Mouse (Mus musculus): ENCODE results near the gene Spata31d1a. TPM values are rescaled to one million over a fixed set of nuclear protein-coding genes. Genes with fewer than 3 reads are reported as not detected.

Spata31d1a gene
- polyA plus RNA-seq, 1 experiment from 2014 or later: 0.13 TPM

- H3K27ac ChIP-seq (replicated peaks): no peak overlapping the region
- H3K4me2 ChIP-seq: no peak overlapping the region
- ATAC-seq (ENCODE audit: low FRiP score): no peak
- H3K9me3 ChIP-seq (replicated peaks): no peaks in the 10 kb centered on the region
- peaks cover 10% of the 10 kb centered on the region for H3K36me3 ChIP-seq
- no peak overlapping the region for H3K4me3 ChIP-seq (replicated peaks)
- no peak overlapping the region for H3K9ac ChIP-seq (replicated peaks)
- WGBS: 95% methylated on average over 19 of the region's 19 CpGs
- peaks cover 3% of the 10 kb centered on the region; the same call in 1 of the 2 replicates for H3K4me1 ChIP-seq
- no peaks in the 10 kb centered on the region for H3K27me3 ChIP-seq (replicated peaks)
These were observed 46.0 kb downstream of the Spata31d1a start for GRCm38 (mm10) chr13:59663939-59664712.

GRCm38 (mm10) chr13:59661966-59662365 is 48.2 kb downstream of the Spata31d1a start:
- WGBS: 94% methylated on average over 12 of the region's 12 CpGs
- no peaks in the 10 kb centered on the region for H3K27me3 ChIP-seq (replicated peaks)
- no peak overlapping the region for H3K9ac ChIP-seq (replicated peaks)
- peaks cover 10% of the 10 kb centered on the region for H3K36me3 ChIP-seq
- H3K27ac ChIP-seq (replicated peaks): no peak overlapping the region
- no peak overlapping the region for H3K4me2 ChIP-seq
- H3K4me1 ChIP-seq: peaks cover 5% of the 10 kb centered on the region
- H3K9me3 ChIP-seq (replicated peaks): no peaks in the 10 kb centered on the region
- H3K4me3 ChIP-seq (replicated peaks): no peak overlapping the region
- no peak for ATAC-seq (ENCODE audit: low FRiP score)

- H3K4me2 ChIP-seq: no peak overlapping the region
- no peak overlapping the region for H3K27ac ChIP-seq (replicated peaks)
- H3K27me3 ChIP-seq (replicated peaks): no peaks in the 10 kb centered on the region
- peaks cover 10% of the 10 kb centered on the region for H3K4me1 ChIP-seq
- no peak overlapping the region for H3K9ac ChIP-seq (replicated peaks)
- no peak for ATAC-seq (ENCODE audit: low FRiP score)
- 91% methylated on average over 8 of the region's 8 CpGs for WGBS
- H3K9me3 ChIP-seq (replicated peaks): no peaks in the 10 kb centered on the region
- H3K36me3 ChIP-seq: peaks cover 10% of the 10 kb centered on the region
- H3K4me3 ChIP-seq (replicated peaks): no peak overlapping the region
These were observed 48.7 kb downstream of the Spata31d1a start for GRCm38 (mm10) chr13:59661387-59661786.

- H3K4me3 ChIP-seq (replicated peaks): no peak overlapping the region
- H3K4me2 ChIP-seq: no peak overlapping the region
- no peaks in the 10 kb centered on the region for H3K27me3 ChIP-seq (replicated peaks)
- H3K9me3 ChIP-seq (replicated peaks): no peaks in the 10 kb centered on the region
- no peak for ATAC-seq (ENCODE audit: low FRiP score)
- peaks cover 10% of the 10 kb centered on the region for H3K4me1 ChIP-seq
- no peak overlapping the region for H3K9ac ChIP-seq (replicated peaks)
- H3K36me3 ChIP-seq: peaks cover 10% of the 10 kb centered on the region
- no peak overlapping the region for H3K27ac ChIP-seq (replicated peaks)
- WGBS: 98% methylated on average over 3 of the region's 3 CpGs
These were observed 49.8 kb downstream of the Spata31d1a start for GRCm38 (mm10) chr13:59660371-59660770.

GRCm38 (mm10) chr13:59657781-59658180 is 52.3 kb downstream of the Spata31d1a start:
- WGBS: 74% methylated on average over 5 of the region's 5 CpGs

GRCm38 (mm10) chr13:59656975-59657388 is 53.1 kb downstream of the Spata31d1a start:
- Histone ChIP-seq H3K4me3 (replicated peaks) (no peak overlapping the region), H3K4me1 (peaks cover 22% of the 10 kb centered on the region), H3K36me3 (no peaks in the 10 kb centered on the region), H3K9ac (replicated peaks) (no peak overlapping the region), H3K4me2 (no peak overlapping the region), H3K9me3 (replicated peaks) (no peaks in the 10 kb centered on the region), H3K27ac (replicated peaks) (peak overlapping the region; percentile 51), H3K27me3 (replicated peaks) (no peaks in the 10 kb centered on the region)
- 10% methylated on average over 4 of the region's 4 CpGs for WGBS
- no peak for ATAC-seq (ENCODE audit: low FRiP score)

More at GRCm38 (mm10) chr13:59657781-59658180, 52.3 kb downstream of the Spata31d1a start:
- Histone ChIP-seq H3K9ac (replicated peaks) (no peak overlapping the region), H3K9me3 (replicated peaks) (no peaks in the 10 kb centered on the region), H3K4me2 (no peak overlapping the region), H3K36me3 (no peaks in the 10 kb centered on the region), H3K4me3 (replicated peaks) (no peak overlapping the region), H3K4me1 (peaks cover 18% of the 10 kb centered on the region), H3K27ac (replicated peaks) (no peak overlapping the region), H3K27me3 (replicated peaks) (no peaks in the 10 kb centered on the region)
- ATAC-seq (ENCODE audit: low FRiP score): no peak

GRCm38 (mm10) chr13:59656316-59656832 is 53.8 kb downstream of the Spata31d1a start:
- H3K9me3 ChIP-seq (replicated peaks): no peaks in the 10 kb centered on the region
- peaks cover 22% of the 10 kb centered on the region for H3K4me1 ChIP-seq
- H3K27ac ChIP-seq (replicated peaks): peak overlapping the region; percentile 51
- no peaks in the 10 kb centered on the region for H3K27me3 ChIP-seq (replicated peaks)
- 58% methylated on average over 10 of the region's 10 CpGs for WGBS
- no peak overlapping the region for H3K4me2 ChIP-seq
- H3K36me3 ChIP-seq: no peaks in the 10 kb centered on the region
- H3K9ac ChIP-seq (replicated peaks): no peak overlapping the region
- ATAC-seq (ENCODE audit: low FRiP score): no peak
- H3K4me3 ChIP-seq (replicated peaks): no peak overlapping the region

GRCm38 (mm10) chr13:59655718-59656315 is 54.3 kb downstream of the Spata31d1a start:
- Histone ChIP-seq H3K36me3 (no peaks in the 10 kb centered on the region), H3K4me3 (replicated peaks) (no peak overlapping the region), H3K4me1 (peaks cover 22% of the 10 kb centered on the region), H3K9me3 (replicated peaks) (no peaks in the 10 kb centered on the region), H3K27ac (replicated peaks) (no peak overlapping the region), H3K27me3 (replicated peaks) (no peaks in the 10 kb centered on the region), H3K9ac (replicated peaks) (no peak overlapping the region), H3K4me2 (no peak overlapping the region)
- no peak for ATAC-seq (ENCODE audit: low FRiP score)
- WGBS: 93% methylated on average over 15 of the region's 15 CpGs

GRCm38 (mm10) chr13:59654465-59654864 is 55.7 kb downstream of the Spata31d1a start:
- Histone ChIP-seq H3K9ac (replicated peaks) (no peak overlapping the region), H3K27me3 (replicated peaks) (no peaks in the 10 kb centered on the region), H3K36me3 (0 out of 2 replicates have a peak, but pooled peaks cover 5% of the 10 kb centered on the region), H3K4me2 (no peak overlapping the region), H3K4me3 (replicated peaks) (no peak overlapping the region), H3K9me3 (replicated peaks) (no peaks in the 10 kb centered on the region), H3K4me1 (peaks cover 22% of the 10 kb centered on the region), H3K27ac (replicated peaks) (no peak overlapping the region)
- 95% methylated on average over 5 of the region's 5 CpGs for WGBS
- ATAC-seq (ENCODE audit: low FRiP score): no peak

- Histone ChIP-seq H3K36me3 (0 out of 2 replicates have a peak, but pooled peaks cover 5% of the 10 kb centered on the region), H3K4me3 (replicated peaks) (no peak overlapping the region), H3K9me3 (replicated peaks) (no peaks in the 10 kb centered on the region), H3K9ac (replicated peaks) (no peak overlapping the region), H3K4me1 (peaks cover 22% of the 10 kb centered on the region), H3K27me3 (replicated peaks) (no peaks in the 10 kb centered on the region), H3K4me2 (no peak overlapping the region), H3K27ac (replicated peaks) (no peak overlapping the region)
- WGBS: 56% methylated on average over 3 of the region's 3 CpGs
- no peak for ATAC-seq (ENCODE audit: low FRiP score)
These were observed 57.0 kb downstream of the Spata31d1a start for GRCm38 (mm10) chr13:59653136-59653535.

GRCm38 (mm10) chr13:59652651-59653050 is 57.5 kb downstream of the Spata31d1a start:
- Histone ChIP-seq H3K27ac (replicated peaks) (no peak overlapping the region), H3K4me2 (no peak overlapping the region), H3K4me1 (peaks cover 22% of the 10 kb centered on the region), H3K9ac (replicated peaks) (0 out of 2 replicates have a peak overlapping the region, but pooled peaks have one; percentile 17), H3K27me3 (replicated peaks) (no peaks in the 10 kb centered on the region), H3K4me3 (replicated peaks) (no peak overlapping the region), H3K9me3 (replicated peaks) (no peaks in the 10 kb centered on the region), H3K36me3 (0 out of 2 replicates have a peak, but pooled peaks cover 5% of the 10 kb centered on the region)
- no peak; the same call in 1 of the 2 replicates for ATAC-seq (ENCODE audit: low FRiP score)
- 20% methylated on average over 5 of the region's 5 CpGs for WGBS

Data from neural tube, embryonic 15.5 days (tissue).